Mouse (Mus musculus): ENCODE measurements around the gene Zfp652.

The Zfp652 gene

DNA sequence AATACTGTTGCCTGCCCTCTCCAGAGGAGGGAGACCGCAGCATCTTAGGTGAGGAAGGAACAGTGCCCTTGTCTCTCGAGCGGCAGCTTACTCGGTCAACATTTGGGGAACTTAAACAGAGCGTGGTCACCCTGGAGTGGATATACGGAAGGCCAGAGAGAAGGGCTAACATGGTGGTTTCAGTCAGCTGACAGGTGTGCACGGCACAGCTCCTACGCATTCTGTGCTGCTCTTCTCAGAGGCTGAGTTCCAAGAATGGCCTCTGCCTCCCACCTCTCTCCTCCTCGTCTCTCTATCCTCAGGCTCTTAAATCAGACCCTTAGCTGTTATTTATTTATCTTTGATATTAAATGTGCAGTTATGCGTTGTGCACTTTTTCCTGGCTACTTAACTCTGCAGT is 52.9 kb downstream of the Zfp652 start:
- no peak for DNase-seq (ENCODE audit: low read depth, low spot score)

DNA sequence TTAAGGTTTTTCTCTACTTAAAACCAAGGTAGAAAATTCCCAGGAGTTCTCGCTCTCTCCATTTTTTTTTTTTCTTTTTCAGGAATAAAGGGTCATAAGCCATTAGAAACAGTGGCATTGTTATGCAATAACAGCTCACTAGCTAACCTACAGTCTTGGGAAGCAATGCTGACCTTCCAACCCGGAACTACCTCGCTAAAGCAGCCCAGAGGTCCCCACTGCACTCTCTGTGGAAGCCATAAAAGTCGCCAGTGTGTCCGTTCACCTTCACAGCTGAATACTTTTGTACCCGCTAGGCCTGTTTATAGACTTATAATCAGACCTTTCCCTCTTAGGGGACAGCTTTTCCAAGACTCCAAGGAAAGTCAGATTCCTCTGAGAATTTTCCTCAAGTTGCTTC is 55.8 kb downstream of the Zfp652 start:
- no peak for DNase-seq (ENCODE audit: low read depth, low spot score)

DNA sequence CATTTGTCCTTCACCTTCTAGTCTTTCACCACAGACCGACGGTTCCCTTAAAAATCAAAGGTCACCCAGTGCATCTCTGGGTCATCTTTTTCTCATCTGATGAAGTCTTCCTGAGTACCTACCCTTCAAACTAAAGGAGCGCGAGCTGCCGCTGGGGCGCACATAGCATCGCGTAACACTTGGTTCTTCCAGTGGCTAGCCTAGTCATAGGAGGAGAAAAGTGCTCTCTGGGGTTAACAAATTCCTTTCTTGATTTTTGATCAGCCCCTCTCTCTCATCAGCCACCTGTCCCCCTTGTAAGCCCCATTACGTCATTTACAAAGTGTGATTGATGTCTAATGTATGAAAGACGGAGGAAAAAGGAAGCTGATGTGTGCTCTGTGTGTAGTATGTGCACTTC is 56.7 kb downstream of the Zfp652 start:
- DNase-seq (ENCODE audit: low read depth, low spot score): no peak

DNA sequence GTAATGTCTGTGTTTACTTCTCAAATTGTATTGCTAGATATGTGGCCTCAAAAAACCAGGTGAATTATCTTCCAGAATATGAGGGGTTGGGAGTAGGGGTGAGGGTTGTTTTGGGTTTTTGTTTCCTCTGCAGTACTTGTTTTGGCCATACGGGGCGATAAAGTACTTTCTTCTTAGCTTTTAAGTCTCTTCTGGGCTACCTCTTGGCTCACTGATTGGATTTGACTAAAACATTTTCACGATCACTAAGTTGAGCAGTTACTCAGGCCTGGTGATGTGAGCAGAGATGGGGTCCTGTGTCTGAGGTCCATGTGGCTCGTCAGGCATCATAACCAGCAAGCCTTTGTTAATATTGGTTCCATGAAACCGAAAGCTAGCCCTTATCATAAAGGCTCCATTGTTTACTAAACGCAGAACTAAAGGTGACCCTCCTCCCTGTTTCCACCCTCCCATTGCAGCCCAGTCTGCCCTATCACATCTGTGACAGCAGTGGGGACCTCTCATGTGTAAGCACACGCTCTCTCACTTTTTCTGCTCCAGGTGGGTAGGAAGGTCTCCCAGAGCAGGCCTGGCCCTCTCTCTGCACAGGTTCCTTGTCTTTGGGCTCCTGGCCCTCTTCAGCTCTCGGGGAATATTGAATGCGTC is 58.4 kb downstream of the Zfp652 start:
- DNase-seq (ENCODE audit: low read depth, low spot score): peak; percentile 24

DNA sequence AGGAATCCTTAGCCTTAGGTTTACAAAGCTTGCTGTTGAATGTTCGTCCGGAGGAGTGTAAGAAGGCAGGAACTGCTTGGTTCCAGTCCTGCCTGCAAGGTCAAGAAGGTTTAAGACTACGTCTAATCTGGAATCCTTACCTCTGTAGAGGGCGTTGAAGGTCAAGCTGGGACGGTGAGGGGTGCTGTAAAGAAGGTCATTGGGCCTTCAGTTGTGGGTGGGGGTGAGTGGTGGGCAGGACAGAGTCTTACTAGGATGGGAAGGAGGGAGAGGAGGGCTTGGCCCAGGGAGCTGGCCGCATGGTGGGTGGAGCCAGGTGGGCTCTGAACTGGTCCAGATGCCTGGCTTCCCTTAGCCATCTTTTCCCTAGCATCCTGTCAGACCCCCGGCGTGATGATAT is 59.2 kb downstream of the Zfp652 start:
- no peak for DNase-seq (ENCODE audit: low read depth, low spot score)

DNA sequence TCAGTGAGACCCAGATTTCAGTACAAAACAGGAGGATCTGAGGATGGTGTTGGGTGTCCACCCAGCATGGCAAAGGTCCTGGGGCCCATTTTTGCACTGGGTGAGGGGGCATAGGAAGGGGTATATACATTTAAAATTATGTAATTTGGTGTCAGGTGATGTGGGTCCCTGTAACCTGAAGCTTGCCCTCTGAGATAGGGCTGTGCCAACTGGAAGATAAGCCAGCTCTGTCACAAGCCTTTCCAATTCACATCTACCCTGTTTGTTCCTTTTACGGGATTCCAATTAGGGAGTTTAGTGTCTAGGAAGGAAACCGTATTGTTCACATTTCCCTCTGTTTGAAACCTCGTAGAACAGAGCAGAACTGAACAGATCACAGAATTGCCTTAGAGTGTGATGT is 60.8 kb downstream of the Zfp652 start:
- no peak for DNase-seq (ENCODE audit: low read depth, low spot score)

DNA sequence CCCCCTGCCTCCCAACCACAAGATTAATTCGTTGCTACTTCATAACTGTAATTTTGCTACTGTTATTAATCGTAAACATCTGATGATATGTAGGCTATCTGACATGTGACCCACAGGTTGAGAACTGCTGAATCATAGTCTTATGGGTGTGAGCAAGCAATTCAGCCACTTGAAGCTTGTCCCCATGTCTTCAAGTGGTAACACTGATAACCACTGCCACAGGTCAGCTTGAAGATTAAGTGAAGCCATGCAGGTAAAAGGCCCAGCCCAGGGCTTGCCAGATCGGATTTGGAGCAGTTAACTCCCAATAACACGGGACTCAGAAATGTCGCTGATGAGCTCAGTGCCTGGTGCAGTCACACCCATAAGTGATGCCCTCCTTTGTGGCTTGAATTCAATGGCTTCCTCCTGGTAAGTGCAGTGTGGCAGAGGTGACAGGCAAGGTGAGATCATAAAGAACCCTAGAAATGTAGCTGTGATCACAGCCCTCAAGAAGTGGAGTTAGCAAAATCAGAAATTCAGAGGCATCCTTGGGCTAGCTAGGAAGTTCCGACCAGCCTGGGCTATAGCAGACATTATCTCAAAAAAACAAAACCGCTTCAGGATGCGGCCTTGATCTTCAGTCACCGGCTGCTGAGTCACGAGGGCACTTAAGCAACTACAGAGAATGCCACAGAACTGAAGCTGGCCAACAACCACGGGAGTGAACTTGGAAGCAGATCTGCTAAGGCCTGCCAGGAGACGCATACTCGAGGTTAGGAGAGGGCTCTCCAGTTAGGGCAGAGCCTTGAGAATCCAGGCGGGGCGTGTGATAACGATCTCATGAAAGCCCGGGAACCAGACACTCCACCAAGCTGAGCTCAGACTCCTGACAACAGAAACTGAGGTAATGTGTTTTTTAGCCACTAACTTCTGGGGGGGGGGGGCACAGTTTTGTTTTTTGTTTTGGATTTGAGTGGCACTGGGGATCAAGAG is 65.1 kb downstream of the Zfp652 start:
- no peak for DNase-seq (ENCODE audit: low read depth, low spot score)

DNA sequence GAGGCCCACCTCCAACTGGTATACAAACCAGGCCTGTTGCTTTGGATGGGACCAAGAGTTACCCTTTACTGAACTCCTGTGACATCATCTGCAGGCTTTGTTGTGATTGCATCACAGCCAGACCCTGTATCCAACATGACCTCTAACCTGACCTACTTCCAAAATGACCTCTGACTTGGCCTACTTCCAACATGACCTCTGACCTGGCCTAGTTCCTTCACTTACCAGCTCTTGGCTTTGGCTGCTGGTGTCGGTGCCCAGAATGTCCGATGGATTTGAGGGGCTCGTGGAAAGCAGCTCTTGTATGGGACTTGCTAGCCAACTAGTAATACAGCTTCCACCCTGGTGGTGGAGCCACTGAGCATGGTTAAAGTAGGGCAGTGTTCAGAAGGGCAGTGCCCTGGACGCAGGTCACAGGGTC is 66.4 kb downstream of the Zfp652 start:
- no peak for DNase-seq (ENCODE audit: low read depth, low spot score)

DNA sequence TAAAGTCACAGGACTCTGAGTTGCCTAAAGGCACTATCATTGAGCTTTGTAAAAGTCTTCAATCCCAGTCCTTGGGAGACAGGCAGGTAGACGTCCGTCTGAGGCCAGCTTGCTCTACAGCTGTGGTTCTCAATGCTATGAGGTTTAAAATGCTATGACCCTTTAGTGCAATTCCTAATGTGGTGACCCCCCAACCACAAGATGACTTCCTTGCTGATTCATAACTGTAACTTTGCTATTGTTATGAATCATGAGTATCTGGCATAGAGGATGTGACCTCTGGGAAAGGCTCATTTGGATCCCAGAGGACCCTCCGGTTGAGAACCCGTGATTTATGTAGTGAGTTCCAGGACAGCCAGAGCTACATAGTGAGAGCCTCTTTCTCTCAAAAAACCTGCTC is 66.9 kb downstream of the Zfp652 start:
- no peak for DNase-seq (ENCODE audit: low read depth, low spot score)

DNA sequence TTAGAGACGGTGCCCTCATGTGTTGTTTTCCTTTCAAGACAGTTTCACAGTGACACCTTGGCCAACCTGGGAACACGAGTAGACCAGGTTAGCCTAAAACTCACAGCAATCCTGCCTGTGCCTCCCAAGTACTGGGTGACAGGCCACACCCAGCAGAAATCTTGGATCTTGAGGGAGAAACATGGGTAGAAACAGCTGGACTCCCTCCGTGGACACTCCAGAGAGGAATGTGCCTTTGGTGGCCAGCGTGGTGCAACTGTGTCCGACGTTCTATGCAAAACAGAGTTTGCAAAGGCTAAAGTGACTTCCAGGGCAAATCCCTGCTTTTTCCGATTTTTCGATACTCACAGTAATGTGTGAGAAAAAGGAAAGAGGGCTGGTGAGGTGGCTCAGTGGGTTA is 68.0 kb downstream of the Zfp652 start:
- no peak for DNase-seq (ENCODE audit: low read depth, low spot score)

DNA sequence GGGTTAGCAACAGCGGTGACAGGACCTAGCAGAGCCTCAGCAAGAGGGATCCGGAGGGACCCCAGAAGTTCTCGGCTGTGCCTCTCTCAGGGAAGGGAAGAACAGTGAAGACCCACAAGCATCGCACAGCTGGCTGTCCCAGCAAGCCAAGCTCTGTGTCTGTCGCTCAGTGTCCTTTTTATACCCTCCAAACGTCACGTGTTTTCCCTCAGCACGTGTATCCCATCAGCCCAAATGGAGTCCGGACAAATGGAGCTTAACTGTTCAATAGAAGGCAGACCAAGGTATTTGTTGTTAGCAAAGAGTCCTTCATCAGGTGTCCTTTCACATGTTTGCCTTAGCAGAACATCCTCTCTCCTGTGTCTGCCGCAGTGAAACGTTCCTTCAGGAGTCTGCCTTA is 69.1 kb downstream of the Zfp652 start:
- DNase-seq (ENCODE audit: low read depth, low spot score): no peak

DNA sequence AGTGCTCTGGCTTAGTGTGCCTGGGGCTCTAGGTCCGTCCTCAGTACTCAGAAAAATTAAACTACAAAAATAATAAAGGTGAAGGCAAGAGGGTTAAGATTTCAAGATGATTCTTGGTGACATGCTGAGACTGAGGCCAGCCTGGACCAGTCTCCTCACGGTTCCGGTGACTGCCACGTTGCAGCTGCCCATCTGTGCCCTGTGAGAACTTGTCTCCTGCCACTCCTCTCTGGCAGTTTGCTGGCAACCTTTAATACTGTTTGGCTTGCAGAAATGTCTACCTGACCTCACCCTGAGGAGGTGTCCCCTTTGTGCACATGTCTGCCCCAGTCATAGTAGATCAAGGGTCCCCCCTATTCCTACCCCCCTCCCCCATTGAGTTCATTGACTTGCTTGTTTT is 71.0 kb downstream of the Zfp652 start:
- DNase-seq (ENCODE audit: low read depth, low spot score): no peak

DNA sequence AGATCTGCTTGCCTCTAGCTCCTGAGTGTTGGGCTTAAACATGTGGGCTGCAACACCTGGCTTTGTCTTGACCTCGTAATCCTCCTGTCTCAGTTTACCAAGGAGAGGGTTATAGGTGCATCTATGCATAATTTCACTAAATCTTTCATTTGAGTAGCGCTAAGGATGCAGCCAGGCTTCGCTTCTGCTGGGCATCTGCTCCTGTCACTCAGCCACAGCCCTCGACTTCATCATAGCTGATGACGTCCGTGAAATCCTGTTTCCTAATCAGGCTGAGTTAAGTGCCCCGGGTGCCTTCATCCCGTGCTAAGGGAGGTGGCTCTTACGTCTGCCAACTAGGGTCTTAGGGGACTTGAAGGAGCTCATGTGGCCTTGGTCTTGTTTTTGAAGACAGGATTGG is 71.5 kb downstream of the Zfp652 start:
- no peak for DNase-seq (ENCODE audit: low read depth, low spot score)

DNA sequence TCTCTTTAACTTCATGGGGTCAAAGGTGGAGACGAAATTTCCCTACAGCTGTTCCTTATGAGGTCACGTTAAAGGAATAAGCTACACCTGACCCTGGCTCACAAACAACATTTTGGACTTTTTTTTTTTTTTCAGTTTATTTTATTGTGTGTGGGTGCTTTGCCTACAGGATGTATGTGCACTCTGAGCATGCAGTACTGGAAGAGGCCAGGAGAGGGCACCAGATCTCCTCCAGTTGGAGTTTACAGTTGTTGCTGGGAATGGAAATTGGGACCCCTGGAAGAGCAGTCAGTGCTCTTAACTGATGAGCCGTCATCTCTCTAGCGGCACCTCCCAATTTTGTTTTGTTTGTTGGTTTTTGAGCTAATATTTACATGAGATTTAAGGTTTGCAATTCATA is 73.2 kb downstream of the Zfp652 start:
- no peak for DNase-seq (ENCODE audit: low read depth, low spot score)

DNA sequence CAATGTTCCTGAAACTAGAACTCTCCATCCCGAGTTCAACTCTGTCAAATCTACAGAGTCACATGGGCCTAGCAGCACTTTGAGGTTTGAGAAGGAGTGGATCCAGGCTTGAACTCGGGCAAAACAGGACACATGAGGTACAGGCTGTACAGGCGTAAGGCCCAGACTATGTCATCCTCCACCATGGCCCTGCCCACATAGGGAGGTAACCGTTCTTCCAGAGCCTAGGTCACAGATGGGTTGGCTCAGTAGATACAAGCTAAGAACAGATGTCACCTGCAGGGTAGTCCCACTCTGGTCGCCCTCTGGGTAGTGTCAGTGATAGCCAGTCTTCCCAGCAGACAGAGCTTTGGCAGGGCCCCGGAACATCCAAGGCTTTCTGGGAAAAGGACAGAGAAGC is 74.0 kb downstream of the Zfp652 start:
- DNase-seq (ENCODE audit: low read depth, low spot score): no peak

DNA sequence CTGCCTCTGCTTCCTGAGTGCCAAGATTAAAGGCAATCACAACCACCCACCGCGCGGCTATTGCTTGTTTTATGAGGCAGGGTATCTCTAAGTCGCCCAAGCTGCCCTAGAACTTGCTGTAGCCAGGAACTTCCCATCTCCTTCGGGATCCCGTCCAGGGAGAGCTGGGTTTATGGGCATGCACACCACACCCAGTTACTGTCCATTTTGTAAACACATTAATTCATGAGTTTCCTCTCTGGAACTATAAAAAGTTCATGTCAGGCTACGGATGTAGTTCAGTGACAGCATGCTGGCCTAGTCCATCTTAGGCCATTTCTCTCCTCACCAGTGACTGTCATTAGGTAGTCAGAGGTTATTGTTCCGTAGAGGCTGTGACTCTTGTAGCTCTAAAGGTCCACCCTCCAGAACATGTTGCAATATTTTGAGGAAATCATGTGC is 77.0 kb downstream of the Zfp652 start:
- no peak for DNase-seq (ENCODE audit: low read depth, low spot score)

DNA sequence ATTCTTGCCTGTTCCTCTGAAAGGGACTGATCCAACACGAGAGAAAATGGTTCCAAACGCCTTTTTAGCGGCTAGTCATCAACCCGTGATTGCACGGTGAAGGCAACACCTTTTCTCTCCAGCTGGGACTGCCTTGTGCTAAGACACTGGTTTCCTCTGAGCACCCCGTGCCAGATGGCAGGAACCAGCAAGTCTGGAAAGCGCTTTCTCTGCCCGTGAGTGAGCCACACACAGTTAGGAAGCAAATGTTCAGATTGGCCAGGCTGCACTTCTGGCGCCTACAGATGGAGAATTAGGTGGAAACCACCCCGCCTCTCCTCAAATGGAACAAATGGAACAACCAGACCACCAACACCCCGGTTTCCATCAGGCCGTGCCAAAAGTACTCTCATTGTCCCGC is 79.3 kb downstream of the Zfp652 start:
- DNase-seq (ENCODE audit: low read depth, low spot score): no peak

DNA sequence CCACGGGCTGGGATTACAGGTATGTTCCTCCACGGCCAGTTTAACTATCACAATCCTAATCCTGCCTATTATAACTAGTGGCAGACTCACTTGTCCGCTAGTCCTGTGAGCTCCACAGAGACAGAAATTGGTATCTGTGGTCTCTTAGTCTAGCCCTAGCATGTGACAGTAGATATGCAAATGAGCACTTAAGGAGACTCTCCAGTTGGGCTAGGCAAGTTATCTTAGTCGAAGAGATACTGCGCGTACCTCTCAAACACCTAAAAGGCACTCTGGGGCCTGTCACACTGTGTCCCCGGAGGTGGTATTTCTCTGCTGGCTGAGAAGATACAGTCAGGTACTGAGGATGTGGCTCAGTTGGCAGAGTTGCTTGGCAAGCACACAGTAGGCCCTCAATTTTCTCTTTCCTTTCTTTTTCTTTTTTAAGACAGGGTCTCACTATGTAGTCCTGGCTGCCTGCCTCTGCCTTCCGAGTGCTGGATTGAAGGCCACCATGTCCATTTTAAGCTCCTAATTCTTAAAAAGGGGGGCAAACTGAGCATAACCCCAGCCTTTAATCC is 80.6 kb downstream of the Zfp652 start:
- no peak for DNase-seq (ENCODE audit: low read depth, low spot score)

DNA sequence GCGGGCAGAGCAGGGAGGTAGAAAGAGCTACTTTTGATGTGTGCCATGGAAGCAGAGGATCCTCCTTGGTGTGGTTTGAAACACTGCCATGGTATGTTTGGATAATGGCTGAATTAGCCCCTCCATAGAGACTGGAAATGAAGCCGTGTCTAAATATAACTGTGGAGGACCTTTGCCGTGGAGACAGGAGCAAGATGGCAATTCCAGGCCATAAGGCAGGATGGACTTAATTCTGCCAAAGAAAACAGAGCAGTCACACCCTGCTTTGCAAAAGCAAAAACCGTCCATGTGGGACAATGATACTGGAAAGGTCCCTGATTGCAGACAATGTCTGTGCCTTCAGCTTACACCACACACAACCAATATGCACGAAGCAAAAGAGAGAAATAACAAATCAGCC is 81.7 kb downstream of the Zfp652 start:
- no peak for DNase-seq (ENCODE audit: low read depth, low spot score)

DNA sequence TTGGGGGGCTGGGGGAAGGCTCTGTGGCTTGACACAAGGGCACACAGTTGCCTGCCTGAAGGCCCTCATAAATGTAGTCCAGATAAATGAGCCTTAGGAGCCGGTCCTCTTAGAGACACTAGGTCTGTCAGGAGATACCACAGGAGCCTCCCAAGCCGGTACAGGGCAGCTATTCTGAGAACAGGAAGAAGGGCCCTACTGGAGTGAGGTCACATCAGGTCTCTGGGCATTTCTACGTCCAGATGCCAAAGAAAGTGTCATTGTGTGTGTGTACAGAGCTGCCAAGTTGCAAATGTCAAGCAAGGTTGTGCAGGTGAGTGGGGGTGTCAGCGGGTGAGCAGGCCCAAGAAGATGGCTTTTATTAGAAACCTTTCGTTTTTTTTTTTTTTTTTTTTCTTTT is 83.1 kb downstream of the Zfp652 start:
- no peak for DNase-seq (ENCODE audit: low read depth, low spot score)

DNA sequence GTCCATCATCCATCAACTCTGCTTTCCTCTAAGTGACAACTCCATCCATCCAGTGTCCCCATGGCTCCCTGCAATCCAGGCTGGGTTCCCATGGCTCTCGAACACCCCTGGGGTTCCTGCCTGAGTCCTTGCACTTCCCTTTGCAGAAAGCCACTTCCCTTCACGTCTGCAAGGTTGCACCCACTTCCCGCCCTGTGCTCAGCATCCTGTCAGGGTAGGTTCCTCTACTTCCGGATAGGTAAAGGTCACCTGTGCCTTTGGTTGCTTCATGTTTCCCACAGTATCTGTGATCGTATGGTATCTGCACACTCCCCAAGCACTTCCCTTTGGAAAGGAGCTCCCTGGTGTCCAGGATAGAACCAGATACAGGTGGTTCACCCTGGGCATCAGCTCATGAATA is 92.5 kb downstream of the Zfp652 start:
- DNase-seq (ENCODE audit: low read depth, low spot score): no peak

DNA sequence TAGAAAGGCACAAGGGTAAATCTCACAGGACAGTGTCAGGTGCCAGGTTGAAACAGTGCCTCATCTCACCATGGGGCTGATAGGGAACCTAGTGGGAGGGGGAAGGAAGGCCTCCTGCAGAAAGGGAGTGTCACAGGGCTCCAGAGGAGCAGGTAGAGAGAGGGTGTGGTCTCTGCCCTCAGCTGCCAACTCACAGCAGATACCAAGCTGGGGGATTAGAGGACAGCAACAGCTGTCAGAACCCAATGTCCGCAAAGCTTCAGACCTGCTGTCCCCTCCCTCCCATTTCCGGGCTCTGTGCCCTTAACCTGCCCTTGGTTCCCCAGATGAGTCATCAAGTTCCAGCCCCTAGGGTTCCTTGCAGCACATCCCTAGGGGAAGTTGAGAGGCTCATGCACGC is 93.1 kb downstream of the Zfp652 start:
- DNase-seq (ENCODE audit: low read depth, low spot score): no peak

DNA sequence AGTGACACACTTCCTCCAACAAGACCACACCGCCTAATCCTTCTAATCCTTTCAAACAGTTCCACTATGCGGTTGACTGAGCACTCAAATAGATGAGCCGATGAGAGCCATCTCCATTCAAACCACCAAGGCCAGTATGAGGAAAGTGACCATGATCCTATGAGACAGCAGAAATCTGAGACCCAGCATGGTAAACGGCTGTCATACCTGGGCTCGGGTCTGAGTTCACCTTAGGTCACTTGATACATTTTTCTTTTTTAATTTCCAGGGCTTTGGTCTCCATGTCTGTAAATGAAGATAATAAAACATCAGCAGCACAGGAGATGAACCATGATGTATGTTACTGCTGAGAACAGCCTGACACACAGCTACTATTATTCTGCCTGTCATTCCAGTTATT is 95.4 kb downstream of the Zfp652 start:
- DNase-seq (ENCODE audit: low read depth, low spot score): no peak
